Mouse (Mus musculus) frontal cortex, postnatal 14 days (tissue): ENCODE data around the gene Hist1h4i.

ENCODE experiments used
- DNase-seq, 2 experiments: peaks; one replicate each; pipeline ENCODE4 v3.0.0; 2022; ENCODE audit warnings: low spot score in 2 of 2

The Hist1h4i gene

DNA sequence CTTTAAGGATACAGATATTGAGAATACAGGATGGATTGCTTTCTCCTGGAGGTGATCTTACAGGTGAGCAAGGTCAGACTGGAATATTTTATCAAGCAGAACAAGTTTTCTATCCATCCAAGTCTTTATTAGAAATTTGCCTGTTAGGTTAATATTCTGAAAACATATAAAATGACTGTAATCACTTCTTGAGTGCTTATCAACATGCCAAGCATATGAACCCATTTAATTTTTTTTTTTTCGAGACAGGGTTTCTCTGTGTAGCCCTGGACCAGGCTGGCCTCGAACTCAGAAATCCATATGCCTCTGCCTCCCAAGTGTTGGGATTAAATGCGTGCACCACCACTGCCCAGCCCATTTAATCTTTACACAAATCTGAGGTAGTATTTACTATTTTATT lies 4.2 kb downstream of the Hist1h4i start:
- DNase-seq, result no peak

DNA sequence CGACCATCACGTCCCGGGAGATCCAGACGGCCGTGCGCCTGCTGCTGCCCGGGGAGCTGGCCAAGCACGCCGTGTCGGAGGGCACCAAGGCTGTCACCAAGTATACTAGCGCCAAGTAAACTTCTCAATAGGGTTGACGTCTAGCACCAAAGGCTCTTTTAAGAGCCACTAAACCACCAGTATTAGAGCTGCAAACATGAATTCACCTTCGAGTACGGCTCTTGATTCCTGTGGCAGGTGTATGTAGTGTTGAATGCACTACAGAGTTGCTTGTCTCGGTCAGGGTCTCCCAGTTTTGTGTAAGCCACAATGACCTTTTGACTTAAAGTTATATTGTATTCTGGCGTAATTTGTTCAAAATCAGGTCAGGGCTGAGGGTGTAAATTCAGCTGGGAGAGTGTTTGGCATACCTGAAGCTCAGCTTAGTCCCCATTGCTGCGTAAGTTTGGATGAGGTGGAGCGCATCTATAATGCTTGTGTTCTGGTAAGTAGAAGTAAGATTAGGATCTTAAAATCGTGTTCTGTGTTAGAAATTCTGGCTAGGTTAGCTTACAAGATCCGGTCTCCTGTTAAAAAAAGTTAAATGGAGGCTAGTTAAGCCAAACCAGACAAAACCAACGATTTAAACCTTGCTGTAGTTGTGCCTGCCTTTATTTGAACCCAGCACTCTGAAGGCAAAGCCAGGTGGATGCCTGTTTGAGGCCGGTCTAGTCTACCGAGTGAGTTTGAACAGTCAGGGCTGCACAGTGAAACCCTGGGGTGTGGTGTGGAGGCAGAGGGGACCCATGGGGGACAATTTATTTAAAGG lies 4.8 kb downstream of the Hist1h4i start:
- no peak for DNase-seq

DNA sequence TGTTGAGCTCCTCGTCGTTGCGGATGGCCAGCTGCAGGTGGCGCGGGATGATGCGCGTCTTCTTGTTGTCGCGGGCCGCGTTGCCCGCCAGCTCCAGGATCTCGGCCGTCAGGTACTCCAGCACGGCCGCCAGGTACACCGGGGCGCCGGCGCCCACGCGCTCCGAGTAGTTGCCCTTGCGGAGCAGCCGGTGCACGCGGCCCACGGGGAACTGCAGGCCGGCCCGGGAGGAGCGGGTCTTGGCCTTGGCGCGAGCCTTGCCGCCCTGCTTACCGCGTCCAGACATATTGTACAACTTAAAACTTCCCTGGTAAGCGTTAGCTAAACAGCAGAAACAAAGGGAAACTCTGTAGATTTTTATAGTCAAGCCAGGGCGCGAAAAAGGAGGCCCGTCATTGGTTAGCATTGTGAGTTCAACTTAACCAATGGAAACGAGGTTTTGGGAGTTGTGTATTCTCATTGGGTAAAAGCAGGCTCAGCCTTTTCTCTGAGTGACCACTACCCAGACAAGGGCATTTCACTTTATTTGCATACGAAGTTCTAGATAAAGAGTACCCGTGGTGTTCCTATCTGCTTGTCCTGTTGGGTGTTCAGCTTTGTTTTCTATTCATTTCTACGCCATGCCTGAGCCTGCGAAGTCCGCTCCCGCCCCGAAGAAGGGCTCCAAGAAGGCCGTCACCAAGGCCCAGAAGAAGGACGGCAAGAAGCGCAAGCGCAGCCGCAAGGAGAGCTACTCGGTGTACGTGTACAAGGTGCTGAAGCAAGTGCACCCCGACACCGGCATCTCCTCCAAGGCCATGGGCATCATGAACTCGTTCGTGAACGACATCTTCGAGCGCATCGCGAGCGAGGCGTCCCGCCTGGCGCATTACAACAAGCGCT lies 5.7 kb downstream of the Hist1h4i start, which contains the start of the genes Hist1h2ah and Hist1h2bk:
Gene Hist1h2ah (minus strand): TSS at position 302 of the 882 bp plus-strand sequence.
Gene Hist1h2bk (plus strand): TSS at position 604 of the 882 bp plus-strand sequence.
- DNase-seq, result peak; percentile 77 to 80

DNA sequence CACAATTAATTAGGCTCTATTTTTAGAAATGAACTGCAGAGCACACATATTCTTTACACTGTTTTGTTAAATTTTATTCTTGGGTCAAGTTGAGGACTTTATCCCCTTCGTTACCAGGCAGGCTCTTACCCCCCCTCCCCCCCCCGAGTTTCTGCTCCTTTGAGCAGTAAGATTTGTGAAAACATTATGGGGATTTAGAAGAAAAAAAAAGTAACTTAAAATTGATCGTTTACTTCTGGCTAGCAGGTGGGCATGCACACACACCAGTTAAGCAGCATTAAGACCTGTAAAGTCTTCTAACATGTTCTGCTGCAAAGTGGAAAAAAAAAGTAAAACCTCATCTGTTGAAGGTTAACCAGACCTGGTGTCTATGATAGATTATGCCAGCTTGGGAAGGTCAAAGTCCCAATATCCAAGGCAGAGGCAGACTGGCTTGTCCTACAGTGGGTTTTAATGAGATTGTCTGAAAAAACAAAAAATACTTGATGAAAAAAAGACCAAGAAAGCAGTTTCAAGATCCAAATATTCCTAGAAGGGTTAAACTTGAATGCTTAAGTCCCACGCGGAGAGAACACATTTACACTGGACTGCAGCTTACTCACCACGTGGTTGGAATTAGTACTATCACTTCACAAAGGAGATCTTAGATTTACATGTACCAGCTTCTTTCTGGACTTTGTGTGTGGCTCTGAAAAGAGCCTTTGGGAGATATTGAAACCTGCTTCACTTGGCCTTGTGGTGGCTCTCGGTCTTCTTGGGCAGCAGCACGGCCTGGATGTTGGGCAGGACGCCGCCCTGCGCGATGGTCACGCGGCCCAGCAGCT lies 6.5 kb downstream of the Hist1h4i start:
- no peak for DNase-seq

DNA sequence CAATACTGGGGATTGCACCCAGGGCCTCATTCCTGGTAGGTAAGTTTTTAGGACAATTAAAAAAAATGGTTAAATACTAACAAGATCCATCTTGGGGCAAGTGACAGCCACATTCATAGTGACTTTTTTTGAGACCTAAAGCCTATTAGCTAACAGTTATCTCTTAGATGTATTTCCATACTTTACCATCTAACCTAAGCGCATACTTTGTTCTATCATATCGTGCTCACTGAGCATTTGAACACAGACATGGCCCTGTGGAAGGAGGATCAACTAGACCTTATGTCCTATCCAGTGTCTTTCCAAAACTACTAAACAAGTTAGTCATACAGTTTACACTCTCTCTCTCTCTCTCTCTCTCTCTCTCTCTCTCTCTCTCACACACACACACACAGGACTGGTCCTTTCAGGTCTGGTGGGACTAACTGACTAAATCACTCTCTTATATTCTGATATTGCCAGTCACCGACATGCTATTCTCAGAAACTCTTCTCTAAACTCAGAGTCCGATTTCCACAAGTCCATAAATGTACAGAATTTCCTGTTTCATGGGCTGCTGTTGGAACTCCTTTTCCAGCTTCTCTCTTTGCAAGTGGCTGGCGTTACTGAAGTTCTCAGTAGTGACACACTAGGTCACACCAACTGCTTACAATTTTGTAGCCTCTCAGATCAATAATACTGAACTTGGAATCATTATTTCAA lies 7.3 kb downstream of the Hist1h4i start:
- DNase-seq, result no peak

DNA sequence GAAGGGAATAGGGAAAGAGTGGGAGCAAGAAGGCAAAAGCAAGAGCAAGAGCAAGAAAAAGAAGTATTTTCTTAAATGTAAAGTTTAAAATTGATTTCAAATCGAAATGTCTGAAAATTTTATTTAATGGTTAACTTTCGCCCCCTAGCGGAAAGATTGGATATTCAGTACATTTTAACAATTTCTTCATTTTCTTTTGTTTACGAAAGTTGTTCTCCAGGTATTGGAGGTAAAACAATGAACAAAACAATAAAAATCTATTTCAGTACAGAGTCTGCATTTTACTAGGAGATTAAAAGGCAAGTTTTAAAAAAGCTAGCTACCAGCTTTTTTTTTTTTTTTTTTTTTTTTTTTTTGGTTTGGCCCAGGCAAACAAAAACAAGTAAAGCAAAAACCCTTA lies 10.7 kb downstream of the Hist1h4i start:
- no peak for DNase-seq

DNA sequence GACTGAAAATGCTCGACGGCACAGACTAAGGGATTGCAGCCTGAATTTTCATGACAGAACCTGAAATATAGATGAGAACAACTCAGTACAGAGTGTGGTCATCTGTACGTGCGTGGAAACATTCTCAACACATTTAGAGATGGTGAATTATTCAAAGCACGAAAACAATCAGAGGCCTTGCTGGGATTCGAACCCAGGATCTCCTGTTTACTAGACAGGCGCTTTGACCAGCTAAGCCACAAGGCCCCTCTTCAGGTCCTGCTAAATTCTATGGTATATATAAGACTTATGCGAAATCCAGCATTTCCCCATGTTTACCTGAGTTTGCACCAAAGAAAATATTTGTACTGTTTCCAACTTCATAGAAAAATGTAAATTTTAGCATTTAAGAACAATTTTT lies 11.2 kb downstream of the Hist1h4i start:
- no peak for DNase-seq

DNA sequence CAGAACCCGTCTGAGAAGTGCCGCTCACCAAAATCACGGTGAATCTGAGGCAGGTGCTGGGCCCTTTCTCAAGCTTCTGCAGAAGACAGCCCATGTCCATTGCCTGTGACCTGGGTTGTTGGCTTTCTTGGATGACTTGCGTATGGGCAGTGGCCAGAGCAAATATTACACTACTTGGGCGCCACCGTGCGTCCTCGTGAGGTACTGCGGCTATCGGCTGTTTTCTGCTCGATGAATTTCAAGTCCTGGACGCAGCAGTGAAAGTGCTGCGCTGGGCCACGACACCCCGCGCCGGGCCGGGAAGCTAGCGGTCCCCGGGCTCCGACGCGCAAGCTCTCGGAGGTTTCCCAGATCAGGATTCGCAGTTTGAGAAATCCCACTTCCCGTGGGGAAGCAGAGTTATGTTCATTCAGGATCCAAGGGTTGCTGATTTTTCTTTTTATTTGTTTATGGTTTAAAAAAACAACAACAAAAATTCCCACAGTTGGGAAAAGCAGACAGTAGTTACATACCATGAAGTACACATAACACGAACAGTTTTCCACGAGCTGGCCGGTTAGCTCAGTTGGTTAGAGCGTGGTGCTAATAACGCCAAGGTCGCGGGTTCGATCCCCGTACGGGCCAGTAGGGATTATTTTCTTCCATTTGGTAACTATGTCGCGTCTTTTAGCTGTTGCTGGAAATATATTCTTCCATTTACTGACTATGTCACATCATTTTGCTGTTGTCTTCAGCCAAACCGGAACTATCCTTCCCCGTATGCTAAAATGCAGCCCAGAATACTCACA lies 12.3 kb downstream of the Hist1h4i start:
- peak; percentile 86 to 95 for DNase-seq

DNA sequence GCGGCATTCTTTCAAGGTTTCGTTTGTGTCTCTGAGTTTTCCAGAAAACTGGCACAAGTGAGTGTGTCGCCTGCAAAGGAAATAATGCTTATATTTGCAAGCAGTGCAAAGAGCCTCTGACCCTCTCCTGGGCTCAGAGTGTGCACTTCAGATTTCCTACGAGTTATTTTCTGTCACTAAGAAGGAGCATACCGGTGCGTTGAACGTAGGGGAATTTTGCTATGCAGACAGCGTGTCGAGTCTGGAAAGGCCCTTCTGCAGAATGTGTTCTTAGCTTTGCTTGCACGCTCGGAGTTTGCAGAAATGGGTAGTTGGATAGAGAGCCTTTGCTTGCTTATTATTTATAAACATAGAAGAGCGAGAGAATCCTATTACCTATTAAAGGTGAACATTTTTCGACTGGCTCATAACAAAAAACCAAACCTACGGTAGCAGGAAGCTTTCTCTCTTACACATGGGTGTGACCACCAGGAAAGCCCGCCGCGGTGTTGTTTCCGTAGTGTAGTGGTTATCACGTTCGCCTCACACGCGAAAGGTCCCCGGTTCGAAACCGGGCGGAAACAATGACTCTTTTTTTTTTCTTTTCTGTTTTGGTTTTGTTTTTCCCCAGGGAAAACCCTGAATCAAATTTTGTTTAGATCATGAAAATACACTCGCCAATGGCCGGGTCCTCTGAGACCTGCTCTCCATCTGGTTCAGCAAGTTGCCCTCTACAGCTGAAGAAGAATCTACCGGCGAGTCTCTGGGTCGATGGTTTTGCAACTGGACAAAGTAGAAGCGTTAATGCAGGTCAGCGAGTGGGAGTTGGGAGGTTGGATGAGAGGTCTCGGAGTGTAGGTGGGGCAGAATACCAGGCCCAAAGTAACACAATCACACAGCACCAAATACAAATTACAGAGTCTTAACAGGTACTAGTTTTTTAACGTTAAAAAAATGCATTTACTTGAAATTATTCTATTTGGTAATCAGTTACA lies 14.8 kb downstream of the Hist1h4i start:
- peak; percentile 64 to 90 for DNase-seq

DNA sequence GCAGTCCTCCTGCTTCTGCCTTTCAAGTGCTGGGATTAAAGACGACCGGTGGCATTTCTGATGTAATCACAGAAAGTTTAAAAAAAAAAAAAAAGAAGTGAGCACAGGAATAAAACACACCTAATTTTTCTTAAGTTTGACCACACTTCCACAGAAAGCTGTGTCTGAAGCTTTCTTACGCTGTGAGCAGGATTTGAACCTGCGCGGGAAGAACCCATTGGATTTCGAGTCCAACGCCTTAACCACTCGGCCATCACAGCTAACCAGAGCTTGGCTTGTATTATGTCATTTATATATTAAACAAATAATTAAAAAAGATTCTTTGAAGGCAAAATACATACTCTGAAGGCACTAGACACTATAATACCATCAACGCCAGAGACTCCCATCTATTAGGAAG lies 18.9 kb downstream of the Hist1h4i start:
- peak in 1 of 2 experiments; percentile 65 for DNase-seq

DNA sequence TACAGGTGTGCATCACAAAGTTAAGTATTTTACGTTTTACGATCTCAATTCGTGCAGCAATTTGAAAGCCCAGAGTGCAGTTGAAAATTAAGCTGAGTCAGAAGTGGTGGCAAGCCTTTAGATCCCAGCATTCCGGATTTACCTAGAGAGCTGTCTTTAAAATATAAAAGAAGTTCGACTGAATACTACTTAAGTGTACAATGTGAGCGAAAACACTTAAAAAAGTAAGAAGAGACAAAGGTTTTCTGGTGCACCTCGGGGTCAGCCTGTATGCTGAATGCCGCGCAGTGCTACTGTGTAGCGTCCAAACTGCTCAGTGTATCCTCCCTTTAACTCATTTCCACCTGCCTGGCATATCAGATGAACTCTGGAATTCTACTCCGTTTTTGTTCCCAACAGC lies 19.6 kb downstream of the Hist1h4i start:
- no peak for DNase-seq

DNA sequence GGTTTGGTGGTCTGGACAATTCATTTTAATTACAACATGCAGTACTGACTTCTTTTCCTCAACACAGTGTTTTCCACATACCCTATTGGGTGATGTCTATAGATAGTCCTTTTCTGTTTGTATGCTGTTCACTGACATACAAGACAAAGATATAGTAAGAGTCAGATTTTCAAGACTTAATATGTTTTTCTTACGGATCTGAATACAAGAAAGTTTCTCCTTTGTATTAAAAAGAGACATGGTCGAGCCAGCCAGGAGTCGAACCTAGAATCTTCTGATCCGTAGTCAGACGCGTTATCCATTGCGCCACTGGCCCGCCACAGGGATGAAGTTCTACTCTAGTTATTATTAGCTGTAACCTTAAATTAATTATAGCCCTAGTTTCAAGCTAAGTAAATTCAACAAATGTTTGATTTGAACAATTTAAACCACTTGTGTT lies 20.2 kb downstream of the Hist1h4i start:
- DNase-seq, result no peak

DNA sequence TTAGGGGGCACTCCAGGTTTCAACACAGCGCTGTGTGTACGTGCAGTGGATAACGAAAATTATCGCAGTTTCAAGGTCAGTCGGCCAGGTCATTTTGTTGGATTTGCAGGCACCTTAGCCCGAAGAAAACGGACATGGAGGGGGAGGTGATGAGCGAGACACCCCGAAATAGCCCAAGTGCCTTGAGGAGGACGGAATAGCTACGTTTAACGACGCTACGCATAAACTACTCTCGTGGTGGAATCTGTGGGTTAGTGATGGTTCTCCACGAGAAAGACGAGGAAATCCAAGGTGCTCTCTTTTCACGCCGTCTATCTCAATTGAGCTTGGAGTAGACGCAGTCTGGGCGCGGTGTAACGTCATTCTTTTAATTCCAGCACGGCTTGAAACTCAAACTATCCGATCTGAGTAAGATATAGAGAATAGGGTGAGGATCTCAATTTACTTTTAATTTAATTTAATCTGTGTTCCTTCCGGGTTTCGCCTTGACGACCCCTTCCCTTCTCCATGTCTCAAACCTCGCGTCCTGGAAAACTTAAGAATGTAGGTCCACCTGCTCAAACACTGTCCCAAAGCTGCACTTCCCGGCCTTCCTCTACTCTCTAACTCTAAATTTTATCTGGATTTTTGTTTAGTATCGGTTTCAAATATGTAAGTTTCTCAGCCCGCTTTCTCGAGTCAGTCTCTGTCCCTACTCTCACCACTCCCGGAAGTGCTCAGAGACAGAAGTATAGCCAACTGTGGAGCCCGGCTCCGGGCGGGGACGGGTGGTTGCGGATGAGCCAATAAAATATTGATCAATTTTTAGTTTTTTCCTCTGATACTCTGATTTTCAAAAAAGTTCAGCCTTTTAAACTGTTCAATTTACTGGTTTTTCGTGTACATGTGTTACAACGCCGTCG lies 21.0 kb downstream of the Hist1h4i start:
- DNase-seq, result no peak

DNA sequence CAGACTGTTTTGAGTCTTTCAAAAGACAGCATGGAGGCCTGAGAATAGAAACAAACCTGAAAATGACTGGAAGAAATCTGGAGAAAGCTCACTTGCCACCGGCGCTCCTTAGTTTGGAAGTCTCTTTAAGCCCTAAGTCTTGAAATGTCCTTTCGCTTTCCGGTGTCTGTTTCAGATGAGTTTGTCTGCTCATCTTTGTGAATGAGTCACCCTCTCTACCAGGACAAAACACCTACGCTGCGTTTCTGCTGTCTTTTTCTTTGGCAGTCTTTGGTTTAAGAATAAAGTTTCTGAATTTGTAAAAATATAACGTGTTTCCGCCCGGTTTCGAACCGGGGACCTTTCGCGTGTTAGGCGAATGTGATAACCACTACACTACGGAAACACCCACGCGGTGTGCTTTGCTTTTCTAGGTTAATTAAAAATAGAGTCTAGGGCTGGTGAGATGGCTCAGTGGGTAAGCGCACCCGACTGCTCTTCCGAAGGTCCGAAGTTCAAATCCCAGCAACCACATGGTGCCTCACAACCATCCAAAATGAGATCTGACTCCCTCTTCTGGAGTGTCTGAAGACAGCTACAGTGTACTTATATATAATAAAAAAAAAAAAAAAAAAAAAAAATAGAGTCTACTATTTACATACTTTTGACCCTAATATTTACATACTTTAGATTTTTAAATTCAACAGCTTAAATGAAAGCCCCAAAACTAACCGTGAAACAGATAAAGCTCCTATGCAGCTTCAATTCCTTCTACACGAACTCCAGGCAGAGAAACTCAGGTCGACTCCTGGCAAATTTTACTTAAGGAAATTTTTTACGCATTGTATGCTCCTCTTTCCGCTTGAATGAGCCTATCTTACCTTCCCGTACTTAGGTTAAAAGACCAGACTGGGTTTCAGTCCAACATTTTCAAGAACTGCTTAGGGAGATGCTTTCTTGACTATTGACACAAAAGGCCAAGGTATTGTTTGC lies 25.4 kb downstream of the Hist1h4i start:
- DNase-seq, result peak in 1 of 2 experiments; percentile 63

DNA sequence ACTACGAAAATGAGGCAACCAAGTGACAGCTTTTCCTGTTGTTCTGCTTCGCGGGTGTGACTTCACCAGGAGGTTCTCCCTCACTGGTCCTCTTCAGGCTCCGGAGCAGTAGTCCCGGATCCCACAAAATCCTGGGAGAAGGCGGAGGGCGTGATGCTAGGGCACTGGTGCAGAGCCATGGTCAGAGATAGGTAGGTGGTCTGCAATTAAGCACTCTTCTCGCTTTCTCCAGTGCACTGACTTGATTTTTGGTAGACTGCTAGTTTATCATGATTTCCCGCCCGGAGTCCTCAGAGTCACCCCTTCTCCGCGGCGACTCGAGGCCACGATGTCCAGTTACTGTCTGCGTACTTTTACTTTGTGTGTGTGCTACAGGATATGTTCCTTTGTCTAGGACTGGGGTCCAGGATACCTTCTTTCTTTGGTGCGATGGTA lies 26.7 kb downstream of the Hist1h4i start:
- DNase-seq, result no peak

DNA sequence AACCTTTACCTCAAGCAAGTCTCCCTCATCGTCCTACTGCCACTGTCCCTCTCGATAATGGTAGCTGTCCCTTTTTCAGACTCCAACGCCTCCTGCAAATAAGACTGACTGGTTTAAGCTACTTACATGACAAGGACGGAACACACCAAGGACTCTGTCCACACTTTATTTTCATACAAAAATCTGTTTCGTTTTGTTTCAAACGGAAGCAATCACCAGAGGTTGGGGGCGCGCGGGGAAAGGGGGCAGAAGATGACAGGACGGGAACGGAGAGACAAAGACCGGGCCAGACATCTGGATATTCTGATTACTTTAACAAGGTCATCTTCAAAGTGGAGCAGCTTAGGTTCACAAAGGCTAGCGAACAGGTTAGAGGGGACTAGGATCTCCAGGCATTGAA lies 27.4 kb downstream of the Hist1h4i start:
- DNase-seq, result no peak

DNA sequence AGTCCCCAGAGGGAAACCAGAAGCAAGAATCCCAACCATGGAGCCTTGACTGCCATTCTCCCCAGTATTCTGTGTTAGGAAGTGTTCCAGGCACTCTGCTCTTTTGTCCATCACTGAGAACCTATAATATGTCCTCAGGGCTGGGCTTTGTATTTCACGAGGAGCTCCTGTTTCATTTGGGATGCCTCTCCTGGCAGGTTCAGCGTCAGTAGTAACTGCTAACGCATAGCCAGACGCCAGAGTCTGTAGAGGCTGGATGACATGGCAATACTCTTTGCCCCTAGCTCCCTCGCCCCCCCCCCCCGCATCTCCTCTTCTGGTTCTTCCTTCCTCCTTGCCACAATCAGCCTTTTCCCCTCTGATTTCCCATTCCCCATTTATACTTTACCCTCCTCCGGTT lies 31.5 kb downstream of the Hist1h4i start, which contains the start of gene Prss16:
Gene Prss16 (minus strand): TSS at position 101 of the 400 bp plus-strand sequence.
- DNase-seq, result no peak
